Mouse (Mus musculus): ENCODE results near the gene 2010300C02Rik.

Gene 2010300C02Rik

GRCm38 (mm10) chr1:37719761-37720640 is at the start of gene 2010300C02Rik:
Gene 2010300C02Rik, minus strand, starts transcription at chr1:37720085.
- CTCF ChIA-PET: interaction anchor here (0.6 to 2.7 kb wide), 12 partner anchors 12 to 927 kb away, joined by 3 to 8 read pairs (median 4); partner anchors contain the start of gene Lipt1 (in 1 of the 4)

GRCm38 (mm10) chr1:37759407-37759806 is 39.5 kb upstream of the 2010300C02Rik start:
- ChIA-PET POLR2A (no interaction called here), CTCF (interaction anchor here in 1 of 4 experiments (0.6 kb wide), 1 partner anchor 54 kb away, joined by 3 read pairs; no protein-coding TSS in a partner anchor)

More at GRCm38 (mm10) chr1:37719761-37720640, at the start of gene 2010300C02Rik:
- POLR2A ChIA-PET: interaction anchor here (0.6 to 1.7 kb wide), 8 partner anchors 8 to 1209 kb away, joined by 3 to 6 read pairs (median 3); partner anchors contain the start of gene Lipt1 (in 1 of the 4)

DNA sequence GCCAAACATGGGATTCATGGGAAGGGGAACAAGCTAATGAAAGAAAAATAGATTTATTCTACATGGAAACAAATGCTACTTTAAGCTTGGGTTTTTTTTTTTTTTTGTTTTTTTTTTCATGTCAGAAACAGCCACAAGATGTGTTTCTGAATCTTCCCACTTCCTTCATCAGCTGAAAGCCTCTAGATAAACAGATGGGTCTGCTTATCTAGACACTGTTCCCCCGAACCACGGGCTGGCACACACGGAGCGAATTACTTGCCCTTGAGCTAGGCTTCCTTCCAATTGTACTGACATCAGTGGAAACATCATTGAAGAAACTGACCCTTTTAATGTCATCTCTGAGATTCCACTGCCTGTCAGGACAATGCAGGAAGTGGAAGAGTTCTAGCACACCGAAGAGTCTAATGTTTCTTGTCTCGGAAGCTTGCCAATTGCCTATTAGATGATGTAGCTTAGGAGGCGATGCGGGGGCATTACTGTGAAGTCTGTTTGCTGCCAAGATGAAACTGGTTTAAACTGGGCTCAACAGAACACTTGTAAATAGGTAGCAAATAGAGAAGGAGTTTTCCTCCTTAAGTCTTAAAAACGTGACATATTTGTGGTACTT is 24.9 kb upstream of the 2010300C02Rik start:
- POLR2A ChIA-PET: interaction anchor here in 1 of 4 experiments (1.1 kb wide), 1 partner anchor 252 kb away, joined by 3 read pairs; no protein-coding TSS in a partner anchor
- CTCF ChIA-PET: interaction anchor here in 1 of 4 experiments (0.7 kb wide), 1 partner anchor 69 kb away, joined by 3 read pairs; no protein-coding TSS in a partner anchor

DNA sequence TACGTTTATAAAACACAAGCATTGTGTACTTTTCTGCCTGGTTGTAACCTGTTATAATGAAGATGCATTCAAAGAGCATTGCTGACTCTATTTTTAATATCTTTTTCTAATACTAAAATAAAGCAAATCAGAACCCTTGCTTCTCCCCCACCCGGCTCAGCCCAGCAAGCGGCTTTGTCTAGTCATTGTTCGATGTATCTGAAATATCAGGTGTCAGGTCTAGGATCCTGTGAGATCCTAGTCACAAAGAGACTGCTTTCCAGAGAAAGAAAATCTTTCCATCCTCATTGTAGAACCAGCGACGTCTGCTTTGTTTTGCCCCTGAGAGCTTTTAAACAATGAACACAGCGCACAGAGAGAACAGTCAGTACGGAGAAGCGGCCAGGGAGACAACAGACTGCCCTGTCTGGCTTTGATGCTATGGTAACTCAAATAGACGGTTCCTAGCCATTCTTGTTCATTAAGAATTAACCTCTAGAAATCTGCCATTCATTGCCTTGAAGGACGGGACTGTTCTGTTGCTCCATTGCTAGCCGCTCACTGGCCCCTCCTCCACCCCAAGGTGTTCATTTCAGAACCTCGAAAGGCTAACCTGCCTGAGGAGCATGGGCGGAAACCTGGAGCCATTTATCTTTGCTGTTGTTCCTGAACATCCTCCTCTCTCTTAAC is 22.9 kb upstream of the 2010300C02Rik start:
- ChIA-PET POLR2A (interaction anchor here in 1 of 4 experiments (1.2 kb wide), 1 partner anchor 88 kb away, joined by 3 read pairs; no protein-coding TSS in a partner anchor), CTCF (no interaction called here)

DNA sequence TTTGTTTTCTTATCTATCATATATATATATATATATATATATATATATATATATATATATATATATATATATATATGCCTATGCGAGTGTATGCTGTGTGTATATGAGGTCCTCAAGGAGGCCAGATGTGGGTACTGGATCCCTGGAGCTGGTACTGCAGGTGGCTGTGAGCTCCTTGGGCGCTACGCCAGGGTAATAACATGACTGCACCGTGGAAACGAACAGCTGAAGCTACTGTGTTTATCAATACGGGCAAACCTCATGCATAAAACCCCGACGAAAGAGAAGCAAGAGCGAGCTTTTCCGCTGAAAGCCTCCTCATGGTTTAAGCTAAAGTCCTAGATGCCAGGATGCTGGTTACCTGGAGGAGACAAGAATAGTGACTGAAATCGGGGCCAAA is 22.2 kb upstream of the 2010300C02Rik start:
- ChIA-PET POLR2A (interaction anchor here in 1 of 4 experiments (1.2 kb wide), 1 partner anchor 89 kb away, joined by 3 read pairs; no protein-coding TSS in a partner anchor), CTCF (no interaction called here)

DNA sequence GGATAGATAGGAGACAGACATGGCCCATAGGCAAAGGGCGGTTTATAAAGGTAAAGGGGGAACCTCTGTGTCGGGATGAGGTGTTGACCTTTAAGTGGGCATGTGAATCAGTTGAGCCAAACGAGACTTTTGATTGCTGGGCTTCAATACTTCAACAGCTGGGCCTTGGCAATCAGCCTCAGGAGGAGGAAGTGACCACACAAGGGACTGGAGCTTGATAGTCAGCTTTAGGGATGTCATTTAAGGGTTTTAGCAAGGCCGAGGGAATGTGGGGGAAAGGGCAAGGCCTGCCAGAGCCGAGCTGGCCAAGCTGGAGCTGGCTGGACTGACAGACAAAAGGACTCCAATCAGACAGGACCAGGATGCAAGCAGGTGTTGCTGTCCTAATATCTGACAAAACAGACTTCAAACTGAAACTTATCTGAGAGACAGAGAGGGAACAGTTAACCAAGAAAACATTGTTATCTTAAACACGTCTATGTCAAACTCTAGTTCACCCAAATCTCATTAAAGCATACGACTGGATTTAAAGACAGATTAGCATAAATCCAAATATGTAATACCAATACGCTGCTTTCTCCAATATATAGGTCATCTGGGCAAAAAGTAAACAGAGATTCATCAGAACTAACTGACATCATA is 20.4 kb upstream of the 2010300C02Rik start:
- CTCF ChIA-PET: no interaction called here
- POLR2A ChIA-PET: no interaction called here

GRCm38 (mm10) chr1:37738895-37739294 is 19.0 kb upstream of the 2010300C02Rik start:
- ChIA-PET POLR2A (no interaction called here), CTCF (interaction anchor here in 1 of 4 experiments (0.6 kb wide), 1 partner anchor 62 kb away, joined by 3 read pairs; no protein-coding TSS in a partner anchor)

DNA sequence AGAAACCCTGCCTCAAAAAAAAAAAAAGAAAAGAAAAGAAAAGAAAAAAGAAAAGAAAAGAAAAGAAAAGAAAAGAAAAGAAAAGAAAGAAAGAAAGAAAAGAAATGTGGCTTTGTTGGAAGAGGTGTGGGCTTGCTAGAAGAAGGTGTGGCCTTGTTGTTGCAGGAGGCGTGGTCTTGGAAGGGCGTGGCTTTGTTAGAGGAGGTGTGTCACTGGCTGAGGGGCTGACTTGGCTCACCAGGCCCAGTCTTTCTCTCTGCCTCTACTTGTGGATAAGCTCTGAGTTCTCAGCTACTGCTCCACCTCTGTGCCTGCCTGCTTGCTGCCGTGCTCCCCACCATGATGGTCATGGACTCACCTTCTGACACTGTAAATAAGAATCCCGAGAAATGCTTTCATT is 17.2 kb upstream of the 2010300C02Rik start:
- ChIA-PET CTCF (no interaction called here), POLR2A (interaction anchor here in 1 of 4 experiments (0.8 kb wide), 1 partner anchor 337 kb away, joined by 3 read pairs; no protein-coding TSS in a partner anchor)

DNA sequence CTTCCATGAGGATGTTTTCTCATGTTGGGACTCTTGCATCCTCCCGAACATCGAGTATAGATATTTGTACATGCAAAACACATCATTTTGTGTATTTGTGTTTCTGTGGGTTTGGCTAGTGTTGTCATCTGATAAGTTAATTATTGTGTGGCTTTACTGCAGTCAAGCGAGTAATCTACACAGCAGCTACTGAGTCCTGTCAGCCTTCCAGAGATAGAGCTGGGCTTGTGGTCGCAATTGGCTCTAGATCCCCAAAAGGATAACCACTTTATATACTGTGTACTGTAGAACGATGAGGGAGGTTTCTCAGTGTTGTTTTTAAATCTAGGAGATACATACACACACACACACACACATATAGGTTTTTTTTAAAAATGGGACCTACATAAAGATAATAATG is 16.0 kb upstream of the 2010300C02Rik start:
- CTCF ChIA-PET: interaction anchor here in 1 of 4 experiments (0.7 kb wide), 1 partner anchor 403 kb away, joined by 7 read pairs; no protein-coding TSS in a partner anchor
- POLR2A ChIA-PET: interaction anchor here in 2 of 4 experiments (0.6 to 0.7 kb wide), 2 partner anchors 107 to 1482 kb away, joined by 3 to 7 read pairs; no protein-coding TSS in a partner anchor

- CTCF ChIA-PET: interaction anchor here in 1 of 4 experiments (0.6 kb wide), 1 partner anchor 167 kb away, joined by 3 read pairs; no protein-coding TSS in a partner anchor
- POLR2A ChIA-PET: no interaction called here
Measured at GRCm38 (mm10) chr1:37734841-37735240, 15.0 kb upstream of the 2010300C02Rik start.

- POLR2A ChIA-PET: interaction anchor here in 1 of 4 experiments (1.1 kb wide), 1 partner anchor 9 kb away, joined by 3 read pairs; the partner anchor contains the start of gene 2010300C02Rik
- CTCF ChIA-PET: no interaction called here
Measured at GRCm38 (mm10) chr1:37729353-37729752, 9.5 kb upstream of the 2010300C02Rik start.

- ChIA-PET CTCF (interaction anchor here in 1 of 4 experiments (0.6 kb wide), 1 partner anchor 188 kb away, joined by 3 read pairs; the partner anchor contains the start of gene Lyg2), POLR2A (interaction anchor here (0.7 to 1.3 kb wide), 4 partner anchors 8 to 87 kb away, joined by 3 to 4 read pairs (median 3); partner anchors contain the start of gene 2010300C02Rik (in 1 of the 4))
Measured at GRCm38 (mm10) chr1:37728053-37728452, 8.2 kb upstream of the 2010300C02Rik start.

DNA sequence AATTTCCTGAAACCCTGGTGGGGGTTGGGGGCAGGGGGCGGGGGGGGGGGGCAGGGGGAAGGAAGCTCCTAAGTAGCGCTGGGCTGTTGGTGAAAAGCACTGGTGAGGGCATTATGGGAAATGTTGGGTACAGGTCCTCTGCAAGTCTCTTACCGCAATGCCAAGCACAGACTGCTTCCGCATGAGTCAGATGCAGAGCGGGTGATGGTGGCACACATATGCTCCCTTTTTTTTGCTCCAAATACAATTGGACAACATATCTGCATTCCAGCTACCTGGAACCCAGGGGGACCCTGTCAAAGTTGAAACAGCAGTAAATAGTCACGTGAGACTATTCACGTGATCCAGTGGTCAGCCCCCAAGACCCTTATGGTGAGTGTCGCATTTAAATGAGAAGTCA is 7.3 kb upstream of the 2010300C02Rik start:
- ChIA-PET CTCF (no interaction called here), POLR2A (interaction anchor here in 1 of 4 experiments (0.5 to 0.7 kb wide), 2 partner anchors 9 to 56 kb away, joined by 3 read pairs; no protein-coding TSS in a partner anchor)

GRCm38 (mm10) chr1:37726426-37726825 is 6.5 kb upstream of the 2010300C02Rik start:
- ChIA-PET POLR2A (interaction anchor here in 1 of 4 experiments (0.7 kb wide), 1 partner anchor 8 kb away, joined by 3 read pairs; no protein-coding TSS in a partner anchor), CTCF (no interaction called here)

GRCm38 (mm10) chr1:37725880-37726279 is 6.0 kb upstream of the 2010300C02Rik start:
- POLR2A ChIA-PET: no interaction called here
- CTCF ChIA-PET: interaction anchor here in 1 of 4 experiments (0.5 kb wide), 1 partner anchor 16 kb away, joined by 3 read pairs; no protein-coding TSS in a partner anchor

DNA sequence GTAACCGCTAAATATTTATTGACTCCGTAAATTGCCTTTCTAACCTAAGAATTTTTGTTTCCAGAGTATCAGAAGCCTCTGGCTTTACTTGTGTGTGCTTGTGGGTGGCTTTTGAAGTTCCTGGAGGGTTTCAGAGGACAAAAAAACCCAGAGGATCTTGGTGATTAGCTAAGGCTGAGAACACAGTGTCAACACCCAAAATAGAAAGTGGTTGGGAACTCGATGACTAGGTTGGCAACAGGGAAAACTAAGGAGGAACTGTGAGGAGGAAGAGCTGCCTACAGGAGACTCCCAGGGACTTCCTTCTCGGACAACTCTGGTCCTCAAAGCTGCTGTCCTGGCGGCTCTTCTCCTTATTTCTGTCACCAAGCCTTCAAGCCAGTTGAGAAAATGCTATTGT is 1.2 kb upstream of the 2010300C02Rik start:
- POLR2A ChIA-PET: interaction anchor here in 1 of 4 experiments (1.3 kb wide), 1 partner anchor 143 kb away, joined by 6 read pairs; no protein-coding TSS in a partner anchor
- CTCF ChIA-PET: no interaction called here

- POLR2A ChIA-PET: interaction anchor here (0.6 to 1.7 kb wide), 8 partner anchors 9 to 153 kb away, joined by 3 to 4 read pairs (median 3); partner anchors contain the start of gene Lipt1 (in 1 of the 4)
- CTCF ChIA-PET: interaction anchor here (0.6 to 2.7 kb wide), 11 partner anchors 11 to 264 kb away, joined by 3 to 8 read pairs (median 4); partner anchors contain the start of gene Lipt1 (in 1 of the 4)
Measured at GRCm38 (mm10) chr1:37719030-37719723, 708 bp downstream of the 2010300C02Rik start.
